Mouse (Mus musculus) gastrocnemius, postnatal 36 days (tissue): ENCODE data around the gene Slc25a31. TPM values are rescaled to one million over a fixed set of nuclear protein-coding genes. Genes with fewer than 3 reads are reported as not detected.

ENCODE experiments used
- DNase-seq, 2 experiments: peaks; one replicate each; pipeline ENCODE4 v3.0.0; 2022
- intact Hi-C: fragments of 180-260 bp; cut with DNase I; formaldehyde crosslinking; loops from one replicate; pipeline ENCODE4 v1.15.1; 2025
- total RNA-seq, 2 experiments: library from RNA; stranded (reverse); gene quantifications; 2 replicates each; pipeline ENCODE4 v1.2.3; 2021

Gene Slc25a31
- total RNA-seq, 2 experiments from 2014 or later, result not detected

DNA sequence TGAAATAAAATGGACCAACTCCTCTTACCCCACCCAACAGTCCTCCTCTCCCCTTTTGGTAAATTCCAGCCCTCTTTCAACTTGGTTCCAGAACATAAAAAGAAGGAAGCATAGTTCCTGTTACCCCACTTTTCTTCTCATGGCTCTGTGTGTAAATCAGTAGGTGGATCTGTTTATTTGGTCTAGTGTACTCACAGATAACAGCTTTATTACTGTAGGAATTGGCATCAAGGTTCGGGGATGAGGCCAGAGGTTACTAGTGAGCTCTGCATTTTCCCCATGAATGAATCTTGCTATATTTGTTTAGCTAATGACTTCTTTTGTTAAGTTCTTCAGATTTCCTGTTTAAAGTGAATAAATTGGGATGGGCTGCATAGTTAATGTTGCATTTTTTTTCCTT is 7.4 kb downstream of the Slc25a31 start:
- intact Hi-C loops, result no loop called here
- DNase-seq, result no peak

DNA sequence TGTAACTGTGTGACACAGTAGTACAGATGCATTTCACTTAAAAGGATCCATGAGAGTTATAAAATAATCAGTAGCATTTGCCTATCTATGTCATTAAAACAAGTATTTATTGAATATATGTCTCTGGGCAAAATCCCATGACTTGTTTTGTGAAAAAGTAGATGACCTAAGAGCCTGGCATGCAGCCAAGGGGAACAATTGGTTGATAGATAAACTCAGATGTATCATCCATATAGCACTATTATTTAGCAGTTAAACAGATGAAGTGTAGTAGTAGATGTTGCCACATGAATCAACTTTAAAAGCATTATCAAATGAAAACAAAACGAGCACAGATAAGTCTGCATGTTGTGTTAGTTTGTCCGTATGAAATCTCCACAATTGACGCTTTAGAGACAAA is 10.4 kb downstream of the Slc25a31 start:
- intact Hi-C loops, result no loop called here
- DNase-seq, result no peak

DNA sequence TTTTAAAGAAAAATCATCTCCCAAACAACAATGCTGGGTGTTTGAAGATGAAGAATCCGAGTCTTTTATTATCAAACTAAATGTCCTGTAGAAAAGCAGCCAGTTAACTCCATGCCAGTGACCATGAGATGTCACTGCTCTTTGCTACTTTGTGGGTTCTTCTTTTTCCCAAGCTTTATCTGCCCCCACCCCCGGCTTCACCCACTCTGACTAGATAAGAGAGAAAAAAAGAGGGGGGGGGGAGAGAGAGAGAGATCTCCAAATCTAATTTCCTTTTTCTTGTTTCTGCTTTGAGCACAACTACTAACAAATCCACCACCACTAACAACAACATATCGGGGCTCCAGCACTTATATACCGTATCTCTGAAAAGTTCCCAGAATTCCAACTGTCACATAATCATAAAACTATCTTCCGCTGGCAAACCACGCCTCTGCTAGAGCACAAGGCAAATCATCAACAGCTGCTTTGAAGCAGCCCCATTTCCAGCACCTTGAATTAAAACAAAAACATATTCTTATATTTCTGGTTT is 29.8 kb downstream of the Slc25a31 start:
- intact Hi-C loops, result no loop called here

DNA sequence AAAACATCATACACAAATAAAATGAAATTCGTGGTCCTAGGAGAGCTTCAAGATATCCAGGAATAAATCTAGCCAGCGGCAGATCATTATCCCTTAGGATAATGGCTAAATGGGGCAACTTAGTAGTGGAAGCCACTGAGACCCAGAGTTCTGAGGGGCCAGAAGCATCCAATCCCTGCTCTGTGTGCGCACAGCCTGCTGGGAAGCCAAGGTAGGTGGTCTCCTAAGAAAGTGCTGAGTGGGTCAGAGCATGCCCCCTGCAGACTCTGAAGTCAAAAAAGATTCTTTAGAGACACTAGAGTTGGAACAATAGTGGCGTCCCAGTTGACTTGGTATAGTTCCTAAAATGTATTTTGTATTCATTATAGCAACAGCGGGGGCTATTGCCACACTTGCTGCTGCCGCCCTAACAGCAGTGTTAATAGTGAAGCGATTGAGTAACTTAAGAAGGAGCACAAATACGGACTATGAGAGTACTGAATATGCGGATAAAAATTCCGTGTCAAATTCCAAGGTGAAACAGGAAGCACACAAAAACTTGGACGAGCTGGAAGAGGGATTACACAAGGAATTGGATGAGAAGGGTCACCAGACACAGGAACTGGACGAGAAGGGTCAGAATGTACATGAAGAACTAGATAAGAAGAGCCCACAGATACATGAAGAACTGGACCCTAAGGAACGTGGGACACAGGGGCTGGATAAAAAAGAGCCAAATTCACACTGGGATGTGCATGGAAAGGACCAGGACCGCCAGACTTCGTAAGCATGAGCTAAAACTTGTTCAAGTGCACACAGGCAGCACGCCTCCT is 35.6 kb downstream of the Slc25a31 start, which contains the start of gene Hspa4l:
Gene Hspa4l (plus strand): TSS at position 472 of the 812 bp plus-strand sequence.
- DNase-seq, result no peak
- intact Hi-C loops, result no loop called here

More for the DNA sequence above, 29.8 kb downstream of the Slc25a31 start:
- DNase-seq, result no peak

DNA sequence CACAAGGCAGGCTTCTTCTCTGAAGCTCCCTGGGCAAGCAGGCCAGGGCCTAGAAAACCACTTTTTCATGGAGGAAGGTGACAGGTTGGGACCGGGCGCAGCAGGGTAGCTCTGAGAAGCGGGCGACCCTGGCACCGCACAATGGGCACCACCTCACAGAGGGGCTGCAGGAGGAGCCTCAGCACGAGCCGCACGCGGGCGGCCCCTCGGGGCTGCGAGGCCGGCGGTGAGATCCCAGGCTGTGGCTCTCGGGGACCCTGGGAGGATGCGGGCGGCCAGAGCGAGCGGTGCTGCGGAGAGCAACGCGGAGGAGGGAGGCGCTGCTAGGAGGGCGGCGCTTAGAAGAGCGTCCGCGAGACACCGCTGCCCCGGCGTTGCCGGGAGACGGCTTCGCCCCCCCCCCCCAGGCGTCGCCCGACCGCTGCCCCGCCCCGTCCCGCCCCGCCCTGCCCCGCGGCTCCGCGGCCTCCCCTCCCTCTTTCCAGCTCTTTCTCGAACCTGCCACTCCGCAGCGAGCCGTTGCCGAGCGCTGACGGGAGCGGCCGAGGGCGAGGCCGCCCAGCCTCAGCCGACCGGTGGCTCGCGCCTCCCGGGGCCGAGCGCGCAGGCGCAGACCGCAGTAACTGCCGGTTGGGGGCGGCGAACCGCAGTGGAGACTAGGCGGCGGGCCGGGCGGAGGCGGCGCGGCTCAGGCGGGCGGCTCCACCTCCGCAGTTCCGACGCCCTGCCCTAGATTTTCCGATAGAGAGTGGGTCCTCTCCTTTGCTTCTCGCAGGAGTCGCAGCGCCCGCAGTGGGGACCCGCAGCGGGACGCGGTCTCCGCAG is 36.4 kb downstream of the Slc25a31 start:
- peak; percentile 85 to 91 for DNase-seq
- intact Hi-C loops, result loop anchor here (5.0 kb wide), 1 partner anchor 218 kb away; no protein-coding TSS in a partner anchor

DNA sequence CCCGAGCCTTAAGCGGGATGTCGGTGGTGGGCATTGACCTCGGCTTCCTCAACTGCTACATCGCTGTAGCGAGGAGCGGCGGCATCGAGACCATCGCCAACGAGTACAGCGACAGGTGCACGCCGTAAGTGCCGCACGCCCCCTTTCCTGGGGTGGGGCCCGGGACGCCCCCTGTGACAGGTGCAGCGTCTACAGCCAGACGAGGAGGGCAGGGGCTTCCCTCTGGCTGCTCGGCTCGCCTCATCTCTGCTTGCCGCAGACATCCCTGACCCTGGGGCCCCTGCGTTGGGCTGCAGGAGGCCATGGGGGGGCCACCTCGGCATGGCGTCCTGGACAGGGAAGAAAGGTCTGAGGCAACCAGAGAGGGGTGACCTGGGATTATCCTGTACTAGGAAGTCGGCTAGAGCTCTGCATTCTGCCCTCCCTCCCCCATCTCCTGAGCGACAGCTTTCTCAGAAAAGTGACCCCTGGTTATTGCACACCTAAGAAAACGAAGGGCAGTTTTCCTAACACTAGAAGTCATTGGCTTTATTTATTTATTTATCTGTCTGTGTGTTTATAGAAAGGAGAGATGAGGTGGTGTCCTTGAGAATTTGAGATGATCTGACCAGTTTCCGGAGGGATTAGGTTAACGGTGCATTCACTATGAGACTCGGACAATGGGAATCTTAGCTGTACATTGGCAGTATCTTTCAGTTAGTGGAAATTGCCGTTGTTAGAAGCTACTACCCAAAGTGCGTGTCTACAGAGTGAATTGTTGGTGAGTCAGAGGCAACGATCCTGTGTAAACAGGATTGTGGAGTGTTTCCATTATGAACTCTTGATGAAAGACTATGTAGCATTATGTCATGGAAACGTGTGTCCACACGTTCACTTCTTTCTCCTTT is 37.2 kb downstream of the Slc25a31 start:
- DNase-seq, result no peak
- intact Hi-C loops, result loop anchor here (5.0 kb wide), 1 partner anchor 219 kb away; no protein-coding TSS in a partner anchor

DNA sequence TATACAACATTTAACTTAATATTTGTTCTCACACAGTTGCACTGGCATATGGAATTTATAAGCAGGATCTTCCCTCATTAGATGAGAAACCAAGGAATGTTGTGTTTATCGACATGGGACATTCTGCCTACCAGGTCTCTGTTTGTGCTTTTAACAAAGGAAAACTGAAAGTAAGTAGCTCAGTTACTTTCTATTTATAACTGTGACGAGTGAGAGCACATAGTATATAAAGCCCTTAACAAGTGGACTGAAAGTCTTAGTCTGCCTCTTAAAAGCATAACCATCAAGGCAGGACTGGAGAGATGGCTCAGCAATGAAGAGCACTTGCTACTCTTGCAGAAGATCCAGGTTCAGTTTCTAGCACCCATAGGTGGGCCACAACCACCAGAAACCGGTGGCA is 52.1 kb downstream of the Slc25a31 start:
- no peak for DNase-seq
- intact Hi-C loops, result no loop called here

DNA sequence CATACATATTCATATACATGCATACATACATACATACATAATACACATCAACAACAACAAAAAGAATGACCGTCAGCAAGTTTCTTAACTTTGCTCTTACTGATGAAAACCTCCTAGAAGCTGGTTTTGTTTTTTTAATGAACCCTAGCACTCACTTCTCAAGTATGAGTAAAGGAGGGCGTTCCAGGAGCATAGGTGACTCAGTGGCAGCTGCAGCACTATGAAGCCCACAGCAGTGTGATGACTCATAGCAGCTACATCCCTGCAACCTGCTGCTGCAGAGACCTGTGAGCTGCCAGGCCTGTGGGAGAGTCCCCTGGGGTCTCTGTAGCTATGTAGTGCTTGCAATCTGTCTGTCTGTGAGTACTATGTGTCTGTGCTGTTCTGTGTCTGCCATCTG is 52.7 kb downstream of the Slc25a31 start:
- intact Hi-C loops, result no loop called here
- DNase-seq, result no peak

Other genes starting within 250 kb of the Slc25a31 start
- 1 to 10 TPM; 1.0 to 1.8 TPM for gene Intu, start 177.6 kb upstream of the Slc25a31 start, total RNA-seq
- gene Hspa4l, start 35.6 kb downstream of the Slc25a31 start, total RNA-seq, result 1 to 10 TPM; 5.6 to 6.2 TPM
- under 1 TPM; 0.54 to 0.71 TPM for gene Plk4, start 91.2 kb downstream of the Slc25a31 start, total RNA-seq
- 10 to 100 TPM; 12.9 to 16.6 TPM for gene Mfsd8, start 138.0 kb downstream of the Slc25a31 start, total RNA-seq
- gene Abhd18, start 138.1 kb downstream of the Slc25a31 start, total RNA-seq, result 10 to 100 TPM; 13.1 to 23.9 TPM
- gene 1700034I23Rik, start 193.7 kb downstream of the Slc25a31 start, total RNA-seq, result under 1 TPM in 1 of 2 experiments, not detected in 1; 0.10 TPM
- gene Larp1b, start 241.0 kb downstream of the Slc25a31 start, total RNA-seq, result 10 to 100 TPM; 66.4 to 69.0 TPM